Mouse (Mus musculus) ovary, adult 18-20 months (tissue): ENCODE data around the gene Csnk1g2.
"Not testable (repeated sequence)": the region's sequence is repeated elsewhere in the genome, so short reads cannot be mapped to it uniquely, and the experiment has no call there.

Source experiments
- DNase-seq: peaks from one replicate; pipeline ENCODE4 v3.0.0; 2022; ENCODE audit warnings: low spot score, mixed read lengths

Csnk1g2 gene

DNA sequence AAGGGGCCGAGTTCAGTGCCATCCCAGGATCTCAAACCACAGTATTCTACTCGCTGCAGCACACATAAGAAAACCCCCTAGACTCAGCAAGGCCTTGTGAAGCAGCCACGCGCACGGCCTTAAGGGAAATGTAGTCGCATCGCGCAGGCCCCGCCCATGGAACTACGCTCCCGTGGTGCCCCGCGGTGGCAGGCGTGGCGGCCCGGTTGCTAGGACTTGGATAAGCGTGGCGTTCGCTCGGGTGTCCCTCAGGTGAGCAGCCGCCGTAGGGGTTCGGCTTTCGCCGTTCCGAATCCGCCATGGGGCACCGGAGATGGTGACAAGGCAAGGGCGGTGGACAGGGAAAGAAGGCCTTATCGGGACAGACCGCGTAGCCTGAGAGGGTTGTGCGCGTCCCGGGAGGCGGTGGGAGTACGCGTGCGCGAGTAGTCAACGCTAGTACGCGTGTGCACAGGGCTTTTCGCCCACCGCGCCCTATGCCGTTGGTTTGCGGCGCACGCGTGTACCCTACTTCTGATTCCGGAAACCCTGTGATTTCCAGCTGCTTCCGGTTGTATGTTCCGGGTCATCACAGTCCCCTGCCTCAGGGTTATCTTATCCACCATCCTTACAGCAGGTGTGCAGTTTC is 19.8 kb upstream of the Csnk1g2 start, which contains the start of the genes Scamp4 and Adat3:
Gene Scamp4 (plus strand): TSS at position 175 of the 628 bp plus-strand sequence.
Gene Adat3 (plus strand): TSS at position 183 of the 628 bp plus-strand sequence.
- DNase-seq: peak; percentile 87

DNA sequence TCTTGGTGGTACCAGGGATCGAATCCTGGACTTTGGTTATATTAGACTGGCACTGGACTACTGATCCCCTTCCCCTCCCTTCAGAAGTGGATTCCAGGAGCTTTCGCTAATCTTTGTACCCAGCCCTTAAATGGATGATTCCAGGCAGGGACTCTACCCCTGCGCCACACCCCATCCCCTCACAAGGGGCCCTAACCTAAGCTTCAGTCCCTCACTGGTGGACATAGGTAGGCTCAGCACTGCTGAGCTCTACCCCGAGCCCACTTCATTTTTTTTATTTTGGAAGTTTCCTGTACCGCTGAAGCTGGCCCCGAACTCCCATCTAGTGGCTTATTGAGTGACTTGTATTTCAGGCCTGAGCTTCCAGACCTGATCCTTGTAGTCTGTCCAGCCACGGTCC is 19.3 kb upstream of the Csnk1g2 start:
- no peak for DNase-seq

DNA sequence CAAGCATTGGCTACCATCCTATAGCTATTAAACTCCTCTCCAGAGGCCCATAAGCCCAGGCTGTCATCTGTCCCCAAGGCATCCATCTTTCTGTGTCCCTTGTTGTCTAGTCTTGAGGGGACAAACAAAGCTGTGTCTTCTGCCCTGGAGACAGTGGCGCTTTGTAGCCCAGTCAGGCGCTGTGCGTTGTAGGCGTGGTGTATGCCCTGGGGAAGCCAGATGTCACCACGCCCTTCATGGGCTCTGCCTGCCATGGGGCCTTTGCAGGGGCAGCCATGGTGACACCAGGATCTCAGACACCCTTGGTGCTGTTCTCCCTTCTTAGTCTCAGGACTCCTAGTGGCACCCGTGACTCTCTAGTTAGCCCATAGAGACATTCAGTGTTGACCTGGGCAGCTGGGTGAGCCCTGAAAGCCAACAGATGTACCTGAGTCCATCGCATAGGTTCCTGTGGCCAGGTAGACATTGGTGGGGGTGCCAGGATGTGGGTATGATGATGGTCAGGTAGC is 18.6 kb upstream of the Csnk1g2 start:
- no peak for DNase-seq

DNA sequence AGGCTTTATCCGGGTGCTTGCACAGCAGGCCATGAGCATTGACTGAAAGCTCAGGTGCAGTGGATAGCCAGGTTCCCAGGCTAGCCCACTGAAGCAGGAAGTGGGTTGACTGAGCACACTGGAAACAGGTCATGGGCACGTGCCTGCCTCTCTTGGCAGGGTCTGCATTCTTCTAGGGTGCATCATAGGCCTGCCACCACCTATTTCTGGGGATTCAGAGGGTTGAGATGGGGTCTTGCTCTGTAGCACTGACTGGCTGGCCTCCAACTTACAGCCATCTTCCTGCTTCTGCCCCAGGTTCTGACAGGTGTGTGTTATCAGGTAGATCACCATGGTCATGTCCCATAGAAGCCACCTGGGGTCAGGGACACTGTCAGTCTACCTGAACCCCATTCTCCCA is 17.6 kb upstream of the Csnk1g2 start:
- DNase-seq: no peak

DNA sequence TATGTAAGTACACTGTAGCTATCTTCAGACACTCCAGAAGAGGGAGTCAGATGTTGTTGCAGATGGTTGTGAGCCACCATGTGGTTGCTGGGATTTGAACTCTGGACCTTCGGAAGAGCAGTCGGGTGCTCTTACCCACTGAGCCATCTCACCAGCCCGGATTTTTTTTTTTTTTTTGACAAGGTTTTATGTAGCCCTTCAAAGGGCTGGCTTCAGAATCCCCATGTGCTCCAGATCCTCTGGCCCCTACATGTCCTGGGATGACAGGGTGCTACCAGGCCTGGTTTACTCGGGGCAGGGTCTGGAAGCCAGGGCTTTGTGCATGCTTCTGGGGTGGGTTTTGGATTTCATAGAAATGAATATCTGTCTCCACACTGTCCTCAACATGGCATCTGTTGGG is 16.9 kb upstream of the Csnk1g2 start, which contains the start of gene Gm49322:
Gene Gm49322 (plus strand): TSS at position 301 of the 400 bp plus-strand sequence.
- DNase-seq: not testable (repeated sequence)

DNA sequence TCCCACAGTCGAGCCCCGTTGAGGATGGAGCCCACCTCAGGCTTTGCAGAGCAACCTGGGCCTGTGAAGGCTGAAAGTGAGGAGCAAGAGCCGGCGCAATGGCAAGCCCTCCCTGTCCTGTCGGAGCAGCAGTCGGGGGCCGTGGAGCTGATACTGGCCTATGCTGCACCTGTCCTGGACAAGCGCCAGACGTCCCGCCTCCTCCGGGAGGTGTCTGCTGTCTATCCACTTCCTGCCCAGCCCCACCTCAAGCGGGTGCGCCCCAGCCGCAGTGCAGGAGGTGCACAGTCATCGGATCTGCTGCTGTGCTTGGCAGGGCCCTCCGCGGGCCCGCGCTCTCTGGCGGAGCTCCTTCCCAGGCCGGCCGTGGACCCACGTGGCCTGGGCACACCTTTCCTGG is 16.3 kb upstream of the Csnk1g2 start:
- no peak for DNase-seq

DNA sequence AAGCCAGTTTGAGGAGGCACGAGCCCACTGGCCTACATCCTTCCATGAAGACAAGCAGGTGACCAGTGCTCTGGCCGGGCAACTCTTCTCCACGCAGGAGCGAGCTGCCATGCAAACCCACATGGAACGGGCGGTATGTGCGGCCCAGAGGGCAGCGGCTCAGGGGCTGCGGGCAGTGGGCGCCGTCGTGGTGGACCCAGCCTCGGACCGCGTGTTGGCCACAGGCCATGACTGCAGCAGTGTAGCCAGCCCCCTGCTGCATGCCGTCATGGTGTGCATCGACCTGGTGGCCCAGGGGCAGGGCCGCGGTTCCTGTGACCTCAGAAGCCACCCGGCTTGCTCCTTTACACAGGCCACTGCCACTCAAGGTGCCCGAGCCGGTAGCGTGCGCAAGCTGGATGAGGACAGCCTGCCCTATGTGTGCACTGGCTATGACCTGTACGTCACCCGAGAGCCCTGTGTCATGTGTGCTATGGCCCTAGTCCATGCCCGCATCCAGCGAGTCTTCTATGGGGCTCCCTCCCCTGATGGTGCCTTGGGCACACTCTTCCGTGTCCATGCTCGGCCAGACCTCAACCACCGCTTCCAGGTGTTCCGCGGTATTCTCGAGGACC is 15.8 kb upstream of the Csnk1g2 start:
- no peak for DNase-seq

DNA sequence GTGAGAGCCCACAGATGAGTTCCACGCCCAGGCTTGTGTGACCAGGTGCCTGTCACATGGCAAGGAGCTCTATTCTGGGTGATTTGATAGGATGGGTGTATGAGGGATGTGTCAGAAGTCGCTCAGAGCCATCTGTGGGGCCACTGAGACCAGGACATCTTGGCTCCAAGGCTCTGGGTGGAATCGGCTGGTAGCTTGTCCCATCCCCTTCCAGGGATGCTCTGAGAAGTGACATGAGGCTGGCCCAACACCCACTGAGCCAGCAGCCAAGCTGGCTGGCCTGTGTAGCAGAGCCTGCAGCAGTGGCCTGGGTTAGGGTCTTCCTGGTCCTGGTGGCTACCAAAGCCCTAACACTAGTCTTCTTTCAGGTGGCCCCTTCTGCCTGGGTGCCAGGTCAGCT is 14.2 kb upstream of the Csnk1g2 start:
- DNase-seq: no peak

DNA sequence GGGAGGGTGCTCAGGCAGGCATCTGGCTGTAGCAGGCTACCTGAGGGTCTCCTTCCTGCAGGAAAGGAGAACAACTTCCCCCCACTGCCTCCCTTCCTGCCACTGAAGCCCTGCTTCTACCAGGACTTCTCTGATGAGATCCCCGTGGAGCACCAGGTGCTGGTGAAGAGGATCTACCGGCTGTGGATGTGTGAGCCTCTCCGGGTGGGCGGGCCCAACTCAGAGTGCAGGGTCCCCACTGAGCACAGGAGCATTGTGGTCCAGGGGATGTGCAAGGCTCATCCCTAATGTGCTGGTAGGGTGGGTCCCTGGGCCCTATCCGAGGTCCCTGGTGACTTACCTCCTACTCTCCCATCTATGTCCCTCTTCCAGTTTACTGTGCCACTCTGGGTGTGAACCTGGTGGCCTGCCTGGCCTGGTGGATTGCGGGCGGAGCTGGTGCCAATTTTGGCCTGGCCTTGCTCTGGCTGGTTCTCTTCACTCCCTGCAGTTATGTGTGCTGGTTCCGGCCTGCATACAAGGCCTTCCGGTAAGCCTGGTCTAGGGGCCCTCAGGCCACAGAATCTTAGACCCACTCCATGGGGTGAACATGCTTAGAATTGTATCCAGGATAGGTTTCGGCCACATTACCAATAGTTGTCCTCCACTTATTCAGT is 13.2 kb upstream of the Csnk1g2 start:
- DNase-seq: no peak

DNA sequence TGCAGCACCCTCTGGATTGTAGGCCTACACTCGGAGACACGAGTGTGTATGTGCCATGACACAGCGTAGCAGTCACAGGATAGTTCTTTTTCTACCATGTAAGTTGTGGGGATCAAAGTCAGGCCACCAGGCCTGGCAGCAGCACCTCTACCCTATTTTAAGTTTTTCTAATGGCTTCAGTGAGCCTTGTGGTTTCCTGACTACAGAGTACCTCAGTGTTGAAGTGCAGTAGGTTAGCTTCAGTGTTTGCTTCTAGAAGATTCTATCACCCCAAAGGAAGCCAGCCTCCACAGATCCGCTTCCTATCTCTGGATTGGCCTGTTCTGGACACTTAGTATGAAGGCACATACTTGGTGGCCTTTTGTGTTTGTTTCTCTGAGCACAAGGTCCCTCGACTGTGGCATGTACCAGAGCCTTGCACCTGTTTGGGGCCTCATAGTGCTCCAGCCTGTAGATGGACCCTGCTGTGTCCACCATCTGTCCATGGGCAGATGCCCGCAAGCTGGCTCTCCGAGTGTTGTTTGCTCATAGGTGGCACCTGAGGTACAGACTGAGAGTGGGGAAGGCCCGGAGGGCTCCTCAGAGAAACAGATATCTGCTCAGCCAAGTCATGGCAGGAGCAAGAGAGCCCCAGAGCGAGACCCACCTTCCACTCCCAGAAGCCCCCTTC is 12.4 kb upstream of the Csnk1g2 start:
- DNase-seq: no peak

DNA sequence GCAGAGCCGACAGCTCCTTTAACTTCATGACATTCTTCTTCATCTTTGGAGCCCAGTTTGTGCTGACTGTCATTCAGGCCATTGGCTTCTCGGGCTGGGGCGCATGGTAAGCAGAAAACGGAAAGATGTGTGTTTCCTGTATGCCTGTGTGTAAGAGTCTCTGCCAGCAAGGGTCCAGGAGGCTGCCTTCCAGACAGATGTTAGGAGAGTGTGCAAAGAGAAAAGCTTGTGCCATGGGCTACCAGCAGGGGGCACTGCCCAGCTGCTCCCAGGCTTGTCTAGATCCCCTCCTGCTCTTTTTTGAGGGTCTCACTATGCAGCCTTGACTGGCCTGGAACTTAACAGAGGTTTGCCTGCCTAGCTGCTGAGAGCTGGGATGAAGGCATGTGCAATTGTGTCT is 11.6 kb upstream of the Csnk1g2 start:
- no peak for DNase-seq

DNA sequence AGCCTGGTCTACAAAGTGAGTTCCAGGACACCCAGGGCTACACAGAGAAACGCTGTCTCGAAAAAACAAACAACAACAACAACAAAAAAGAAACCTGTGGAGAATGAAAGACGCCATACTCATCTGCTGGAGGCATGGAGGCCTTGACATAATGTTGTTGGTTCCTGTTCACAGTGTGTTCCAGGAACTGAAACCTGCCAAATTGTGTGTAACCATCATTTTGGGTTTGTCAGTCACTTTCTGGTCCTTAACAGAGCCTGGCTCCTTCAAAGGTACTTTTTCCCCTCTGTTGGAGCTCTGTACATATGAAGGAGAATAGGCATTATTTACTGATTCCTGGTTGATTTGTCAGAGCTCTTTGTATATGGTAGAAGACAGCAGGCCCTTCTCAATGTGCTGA is 10.7 kb upstream of the Csnk1g2 start:
- no peak for DNase-seq

DNA sequence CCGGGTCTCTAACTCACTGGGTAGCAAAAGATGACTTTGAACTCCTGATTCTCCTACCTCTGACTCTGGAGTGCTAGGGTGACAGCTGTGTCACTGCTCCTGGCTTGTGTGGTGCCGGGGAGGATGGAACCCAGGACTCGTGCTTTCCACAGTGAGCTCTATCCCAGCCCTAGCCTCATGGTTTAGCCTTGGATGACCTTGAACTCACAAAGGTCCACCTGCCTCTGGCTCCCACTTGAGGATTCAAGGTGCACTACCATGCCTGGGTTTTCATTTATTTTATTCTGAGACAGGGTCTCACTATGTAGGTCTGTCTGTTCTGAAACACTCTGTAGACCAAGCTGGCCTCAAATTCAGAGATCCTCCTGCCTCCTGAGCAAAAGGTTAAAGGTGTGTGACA is 8.8 kb upstream of the Csnk1g2 start:
- no peak for DNase-seq

DNA sequence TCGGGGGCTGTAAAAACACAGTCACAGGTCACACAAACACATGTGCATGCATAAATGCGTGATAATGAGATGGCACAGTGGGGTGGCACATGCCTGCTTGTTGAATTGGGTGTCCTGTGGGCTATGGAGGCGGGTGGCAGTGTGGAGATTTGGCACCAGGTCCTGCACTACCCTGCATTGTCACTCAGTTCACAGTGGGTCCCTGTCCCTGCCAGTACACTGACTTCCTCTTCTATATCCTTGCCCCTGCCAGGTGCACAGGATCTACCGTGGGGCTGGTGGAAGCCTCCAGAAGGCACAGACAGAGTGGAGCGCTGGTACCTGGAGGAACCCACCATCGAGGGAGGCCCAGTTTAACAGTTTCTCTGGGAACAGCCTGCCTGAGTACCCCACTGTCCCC is 8.3 kb upstream of the Csnk1g2 start:
- DNase-seq: no peak

DNA sequence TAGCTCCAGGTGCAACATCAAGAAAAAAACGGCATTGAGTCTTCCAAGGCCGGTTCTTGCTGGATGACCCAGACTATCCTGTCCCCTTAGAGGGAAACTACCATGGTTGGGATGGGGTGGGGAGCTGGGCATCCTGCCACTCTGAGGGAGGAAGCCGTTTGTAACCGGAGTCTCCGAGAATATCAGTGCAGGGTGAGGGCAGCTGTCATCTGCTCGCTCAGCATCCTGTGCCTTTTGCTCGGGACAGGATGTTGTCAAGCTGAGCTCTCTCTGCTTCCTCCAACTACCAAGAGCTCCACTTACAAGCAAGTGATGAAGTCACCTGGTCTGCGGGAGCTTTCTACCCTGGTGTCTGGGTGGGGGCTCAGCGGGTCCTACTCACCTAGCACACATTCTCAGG is 4.5 kb upstream of the Csnk1g2 start:
- DNase-seq: no peak

DNA sequence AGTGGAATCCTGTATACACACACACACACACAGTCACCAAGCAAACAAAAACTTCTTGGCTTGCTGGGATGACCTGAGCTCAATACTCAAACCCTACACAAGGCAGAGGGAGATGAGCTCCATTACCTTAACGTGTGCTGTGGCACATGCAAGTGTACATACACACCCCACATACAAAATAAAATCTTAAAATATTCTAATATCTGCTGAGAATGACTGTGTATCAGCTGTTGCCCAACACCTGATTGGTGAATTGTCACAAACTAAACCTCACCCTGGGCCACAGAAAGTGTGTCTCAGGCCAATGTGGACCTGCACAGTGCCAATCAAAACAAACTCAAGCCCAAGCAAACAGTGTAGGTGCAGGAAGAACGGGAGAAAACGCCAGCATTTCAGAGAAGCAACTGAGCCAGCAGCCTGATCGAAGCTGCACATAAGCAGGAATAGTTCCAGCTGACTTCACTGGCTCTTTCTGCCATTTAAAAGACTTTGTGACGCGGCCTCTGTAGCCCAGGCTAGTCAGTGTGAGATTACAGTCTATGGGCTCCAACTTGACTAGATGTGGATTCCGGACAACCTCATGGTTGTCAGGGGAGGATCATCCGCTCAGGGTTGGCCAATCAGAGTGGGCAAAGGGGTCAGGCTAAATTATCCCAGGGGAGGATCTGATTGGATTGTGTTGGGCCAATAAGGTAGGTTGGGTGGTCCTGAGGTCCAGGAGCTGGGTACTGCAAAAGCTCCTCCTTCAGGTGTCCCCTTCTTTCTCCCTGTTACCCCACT is 3.0 kb upstream of the Csnk1g2 start:
- no peak for DNase-seq

DNA sequence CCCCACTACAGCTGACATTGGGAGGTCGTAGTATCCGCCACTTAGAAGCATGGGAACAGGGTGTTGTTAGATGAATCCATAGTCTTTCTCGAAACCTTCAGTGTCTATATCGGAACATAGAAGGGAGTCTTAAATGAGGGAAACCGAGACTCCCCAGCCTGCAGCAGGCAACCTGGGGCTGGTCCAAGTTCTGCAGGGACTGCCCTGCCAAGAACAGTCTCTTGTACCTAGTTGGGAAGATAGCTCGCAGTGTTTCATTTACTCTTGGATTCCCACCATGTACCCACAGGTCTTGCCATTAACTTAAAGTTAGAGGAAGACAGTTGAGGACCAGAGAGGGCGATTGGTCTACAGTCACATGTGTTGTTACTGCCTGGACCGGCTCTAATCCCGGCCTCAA is 2.3 kb upstream of the Csnk1g2 start:
- no peak for DNase-seq

DNA sequence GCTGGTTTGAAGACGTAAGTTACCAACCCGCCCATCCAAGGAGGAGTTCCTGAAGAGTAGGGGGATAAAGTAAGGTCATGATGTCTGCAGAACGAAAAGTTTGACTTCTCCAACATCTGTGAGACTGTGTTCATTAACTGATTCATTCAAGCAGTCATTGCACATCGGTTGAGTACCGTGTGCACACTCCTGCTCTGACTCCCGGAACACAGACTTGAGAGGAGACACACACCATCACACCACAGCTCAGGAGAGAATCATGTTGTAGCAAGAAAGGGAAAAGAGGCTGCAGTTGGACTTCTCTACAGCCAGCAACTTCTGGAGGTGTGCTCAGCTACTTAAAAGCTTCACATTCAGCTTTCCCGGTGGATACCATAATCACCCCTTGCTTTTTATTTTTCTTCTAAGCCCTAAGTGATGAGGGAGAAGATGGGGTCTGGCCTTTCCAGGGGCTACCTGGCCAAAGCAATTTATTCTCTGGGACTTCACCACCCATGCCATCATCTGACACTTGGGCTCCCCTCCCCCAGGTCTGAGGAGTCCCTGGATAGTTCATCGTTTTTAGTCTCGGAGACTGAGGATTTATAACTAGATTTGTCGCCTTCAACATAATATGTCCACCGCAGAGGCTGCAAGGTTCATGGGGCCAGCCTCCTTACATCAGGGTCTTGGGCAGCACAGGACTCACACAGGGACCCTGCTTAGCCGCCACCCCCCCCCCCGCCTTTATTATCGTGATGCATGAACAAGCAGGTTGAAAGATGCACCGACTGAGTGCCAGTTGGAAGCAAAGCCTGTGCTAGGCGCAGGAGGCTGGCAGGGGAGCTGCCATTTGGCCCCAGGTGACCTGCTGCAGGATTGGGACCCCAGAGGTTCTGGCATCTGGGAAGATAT is 1.6 kb upstream of the Csnk1g2 start:
- DNase-seq: no peak

DNA sequence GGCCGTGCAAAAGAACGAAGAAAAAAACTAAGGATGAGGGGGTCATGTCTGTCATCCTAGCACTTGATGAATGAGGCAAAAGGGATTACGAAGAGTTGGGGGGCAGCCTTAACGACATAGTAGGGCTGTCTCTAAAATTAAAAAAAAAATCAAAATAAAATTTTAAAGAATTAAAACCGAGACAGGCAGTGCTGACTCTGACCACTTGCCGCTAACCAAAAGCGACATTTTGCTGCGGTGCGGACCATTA is 1.0 kb upstream of the Csnk1g2 start:
- no peak for DNase-seq

DNA sequence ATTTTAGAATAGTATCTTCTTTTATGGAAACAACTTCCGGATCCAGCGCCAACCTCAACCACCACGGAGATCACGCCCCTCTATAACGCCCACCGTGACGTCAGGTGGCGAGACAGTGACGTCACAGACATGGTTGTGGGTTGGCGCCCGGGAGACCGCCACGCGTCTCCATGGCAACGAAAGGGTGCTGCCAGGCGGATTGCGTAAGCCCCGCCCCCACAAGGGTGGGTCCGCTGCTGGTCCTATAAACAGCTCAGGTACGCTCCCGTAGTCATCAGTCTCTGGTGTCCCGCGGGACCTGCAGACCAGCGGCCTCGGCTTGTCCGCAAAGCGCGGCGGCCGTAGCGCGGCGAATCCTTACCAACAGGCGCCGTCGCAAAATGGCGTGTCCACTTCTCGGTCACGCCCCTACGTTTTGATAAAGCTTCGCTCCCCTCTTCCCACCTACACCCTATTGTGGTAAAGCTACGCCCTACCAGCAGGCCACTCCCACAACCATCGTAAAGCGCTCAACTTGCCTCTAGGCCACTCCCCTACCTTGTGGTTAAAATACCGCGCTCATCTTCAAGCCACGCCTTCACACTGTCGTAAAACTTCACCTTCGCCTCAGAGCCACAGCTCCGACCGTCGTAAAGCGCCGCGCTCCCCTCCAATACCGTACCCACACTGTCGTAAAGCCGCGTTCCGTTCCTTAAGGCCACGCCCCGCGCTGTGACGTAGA is 538 bp upstream of the Csnk1g2 start:
- peak; percentile 99 for DNase-seq
